Mouse (Mus musculus) kidney, adult 2 months (tissue): Measurements from ENCODE around the gene Syt9.

Source experiments
- CTCF ChIP-seq: fragments of 200-500 bp; conservative IDR thresholded peaks from 2 replicates; pipeline ENCODE4 v1.5.1; 2011; ENCODE audit warnings: low read depth, mild to moderate bottlenecking, control low read depth, low read length, moderate library complexity, mixed read lengths; ENCODE audit not compliant: insufficient read depth, insufficient read length
- POLR2A ChIP-seq: fragments of 200-500 bp; IDR thresholded peaks from one replicate; pipeline ENCODE4 v1.6.1; 2011; ENCODE audit warnings: low read depth, low read length, control low read depth

DNA sequence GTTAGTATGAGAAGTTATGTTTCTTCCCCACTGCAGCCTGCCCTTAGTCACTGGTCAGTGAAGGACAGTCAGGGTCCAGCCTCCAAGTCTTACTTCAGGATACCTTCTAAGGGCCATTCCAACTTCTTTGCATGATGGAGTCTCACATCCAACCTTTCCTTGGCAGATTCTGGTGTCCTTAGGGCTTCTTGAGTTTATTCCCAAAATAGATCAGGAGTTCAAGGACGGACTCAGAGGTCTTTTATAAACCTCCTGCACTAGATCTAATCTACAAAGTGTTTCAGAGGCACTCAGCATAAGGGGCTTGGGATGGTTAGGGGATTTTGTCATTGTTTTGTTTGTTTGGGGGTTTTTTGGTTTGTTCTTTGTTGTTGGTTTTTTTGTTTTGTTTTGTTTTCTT lies 30.3 kb upstream of the Syt9 start:
- TF ChIP-seq POLR2A (no peak), CTCF (no peak)
